ENCODE assay signal across 19 mouse cellular contexts in genomic region chr15:79443856-79444410, GRCm38 (mm10). TPM values are rescaled to one million over a fixed set of nuclear protein-coding genes. Genes with fewer than 3 reads are reported as not detected.
DNase-seq lines count a peak whose midpoint lies in the region; ATAC-seq and TF ChIP-seq lines count a peak whose summit lies in the region.
"Had no signal": no experiment of that assay in that cellular context is flagged by ENCODE, and none has a peak within 500 bp of the region (broad histone marks: within the 10 kb centered on the region; RNA-seq: fewer than 3 reads in every experiment).

No protein-coding gene starts in this region.

- no peaks in the 10 kb centered on the region for H3K27me3 ChIP-seq in kidney, postnatal 0 days (ENCODE audit: insufficient read depth, low read length)
- H3K27me3 ChIP-seq: embryonic facial prominence, embryonic 15.5 days; forebrain, embryonic 13.5 days; kidney, embryonic 15.5 days; lung, embryonic 15.5 days; stomach, embryonic 15.5 days had no signal

- no peak overlapping the region for H3K9ac ChIP-seq in kidney, postnatal 0 days (ENCODE audit: low read depth, low read length)
- H3K9ac ChIP-seq: embryonic facial prominence, embryonic 15.5 days; forebrain, embryonic 13.5 days; kidney, embryonic 15.5 days; liver, embryonic 12.5 days; lung, embryonic 15.5 days; stomach, embryonic 15.5 days had no signal

- no peak overlapping the region for H3K4me3 ChIP-seq in kidney, postnatal 0 days (replicated peaks; ENCODE audit: low read depth, low read length)
- H3K4me3 ChIP-seq in cortical plate, adult 2 months (ENCODE audit: insufficient read depth, low read length): no peak overlapping the region
- H3K4me3 ChIP-seq: embryonic facial prominence, embryonic 15.5 days; forebrain, embryonic 13.5 days; kidney, embryonic 15.5 days; layer of hippocampus, adult 2 months; liver, embryonic 12.5 days; lung, embryonic 15.5 days; stomach, embryonic 15.5 days had no signal

- no peaks in the 10 kb centered on the region for H3K36me3 ChIP-seq in kidney, postnatal 0 days (ENCODE audit: insufficient read depth, low read length)
- H3K36me3 ChIP-seq: embryonic facial prominence, embryonic 15.5 days; kidney, embryonic 15.5 days; liver, embryonic 12.5 days; lung, embryonic 15.5 days; stomach, embryonic 15.5 days had no signal

- H3K4me1 ChIP-seq in kidney, postnatal 0 days (replicated peaks; ENCODE audit: insufficient read depth, low read length): peaks cover 23% of the 10 kb centered on the region
- peaks cover 14% of the 10 kb centered on the region for H3K4me1 ChIP-seq in cortical plate, adult 2 months (ENCODE audit: control insufficient read depth, insufficient read depth, low read length)

- ATAC-seq in kidney, postnatal 0 days (replicated peaks; ENCODE audit: low FRiP score, low read depth): no peak
- ATAC-seq: forebrain, embryonic 13.5 days; liver, embryonic 12.5 days; midbrain, embryonic 16.5 days had no signal

- H3K9me3 ChIP-seq in kidney, postnatal 0 days (replicated peaks; ENCODE audit: low read length): no peaks in the 10 kb centered on the region
- H3K9me3 ChIP-seq: embryonic facial prominence, embryonic 15.5 days; forebrain, embryonic 13.5 days; kidney, embryonic 15.5 days; liver, embryonic 12.5 days; lung, embryonic 15.5 days; stomach, embryonic 15.5 days had no signal

- H3K4me2 ChIP-seq in kidney, postnatal 0 days (ENCODE audit: low read length): no peak overlapping the region
- H3K4me2 ChIP-seq: embryonic facial prominence, embryonic 15.5 days; forebrain, embryonic 13.5 days; kidney, embryonic 15.5 days; liver, embryonic 12.5 days; lung, embryonic 15.5 days; stomach, embryonic 15.5 days had no signal

- no peak for TF ChIP-seq CTCF in kidney, postnatal 0 days (IDR thresholded peaks at IDR 0.05; ENCODE audit: low read depth)
- TF ChIP-seq CTCF in cortical plate, adult 2 months (IDR thresholded peaks at IDR 0.05; ENCODE audit: extremely low read depth, insufficient read depth, low read length): no peak

- no peak overlapping the region for H3K27ac ChIP-seq in kidney, postnatal 0 days
- peak overlapping the region; percentile 8 for H3K27ac ChIP-seq in cortical plate, adult 2 months (ENCODE audit: insufficient read depth, low read length)
- H3K27ac ChIP-seq: embryonic facial prominence, embryonic 15.5 days; forebrain, embryonic 13.5 days; kidney, embryonic 15.5 days; liver, embryonic 12.5 days; lung, embryonic 15.5 days; stomach, embryonic 15.5 days had no signal

- peak; percentile 67; the same call in 1 of the 2 replicates for TF ChIP-seq POLR2A in cortical plate, adult 2 months (IDR thresholded peaks at IDR 0.05; ENCODE audit: extremely low read depth, insufficient read depth, low read length)

- peak; percentile 69 to 73 for DNase-seq in frontal cortex, postnatal 36 days (ENCODE audit: low spot score in 2 of 2)
- DNase-seq in frontal cortex, postnatal 14 days (ENCODE audit: low spot score in 2 of 2): no peak
- peak; percentile 9 for DNase-seq in kidney, postnatal 0 days (ENCODE audit: low spot score)
- no peak for DNase-seq in kidney, postnatal 36 days
- DNase-seq in right cerebral cortex, postnatal 36 days (ENCODE audit: low spot score in 2 of 2): peak; percentile 31 to 78
- DNase-seq in kidney, adult 9 months: no peak
- DNase-seq: adrenal gland, adult 2 months; cerebellum, adult 11-12 months; heart, postnatal 10 days; thymus, postnatal 36 days had no signal

- 57% methylated on average over 7 of the region's 7 CpGs for WGBS in kidney, postnatal 0 days

RNA-seq across cellular contexts. Expression of gene Csnk1e, which starts 11.4 kb away (rescaled TPM):
- 50.9 and 53.9 TPM in 2 replicates for polyA plus RNA-seq in kidney, postnatal 0 days (2015; fragmentation: Nextera tagmentation; extraction: Ambion mirVana)
- polyA plus RNA-seq in cortical plate, adult 2 months (2012; rRNA removed): 185 and 194 TPM in 2 replicates

RNA-seq across cellular contexts. Expression of gene Tmem184b, which starts 40.6 kb away (rescaled TPM):
- polyA plus RNA-seq in kidney, postnatal 0 days (2015; fragmentation: Nextera tagmentation; extraction: Ambion mirVana): 44.4 and 47.5 TPM in 2 replicates
- 69.6 and 75.6 TPM in 2 replicates for polyA plus RNA-seq in cortical plate, adult 2 months (2012; rRNA removed)

Comparison
In these comparisons a context has a peak if more than half of its experiments do, and no peak if none do; other contexts are left out.
1. DNase-seq: peak in frontal cortex, postnatal 36 days (2 of 2), kidney, postnatal 0 days (single experiment) and right cerebral cortex, postnatal 36 days (2 of 2); none in frontal cortex, postnatal 14 days (0 of 2), kidney, postnatal 36 days (0 of 2) and kidney, adult 9 months (single experiment).